Mouse (Mus musculus) myocyte (in vitro differentiated cells): Measurements from ENCODE around the gene Iqcf3.

Source experiments
- MAX ChIP-seq: IDR thresholded peaks from one replicate; pipeline ENCODE4 v1.6.1; 2011; ENCODE audit warnings: low read depth, mild to moderate bottlenecking, control low read depth
- POLR2A ChIP-seq: IDR thresholded peaks from one replicate; pipeline ENCODE4 v1.6.1; 2011; ENCODE audit warnings: low read depth, mild to moderate bottlenecking, control low read depth, moderate library complexity; ENCODE audit not compliant: insufficient read length
- POLR2AphosphoS2 ChIP-seq: IDR thresholded peaks from one replicate; pipeline ENCODE4 v1.6.1; 2011; ENCODE audit warnings: low read depth, control low read depth; ENCODE audit not compliant: insufficient read length
- SRF ChIP-seq: IDR thresholded peaks from one replicate; pipeline ENCODE4 v1.6.1; 2011; ENCODE audit warnings: low read depth; ENCODE audit not compliant: control insufficient read depth, insufficient read length
- TCF12 ChIP-seq: IDR thresholded peaks from one replicate; pipeline ENCODE4 v1.6.1; 2011; ENCODE audit warnings: mild to moderate bottlenecking, control low read depth; ENCODE audit not compliant: poor library complexity, insufficient read depth, severe bottlenecking
- TCF3 ChIP-seq: IDR thresholded peaks from one replicate; pipeline ENCODE4 v1.6.1; 2011; ENCODE audit warnings: low read depth, control low read depth; ENCODE audit not compliant: insufficient read length
- USF1 ChIP-seq: IDR thresholded peaks from one replicate; pipeline ENCODE4 v1.6.1; 2011; ENCODE audit warnings: low read depth, mild to moderate bottlenecking, control low read depth, moderate library complexity

DNA sequence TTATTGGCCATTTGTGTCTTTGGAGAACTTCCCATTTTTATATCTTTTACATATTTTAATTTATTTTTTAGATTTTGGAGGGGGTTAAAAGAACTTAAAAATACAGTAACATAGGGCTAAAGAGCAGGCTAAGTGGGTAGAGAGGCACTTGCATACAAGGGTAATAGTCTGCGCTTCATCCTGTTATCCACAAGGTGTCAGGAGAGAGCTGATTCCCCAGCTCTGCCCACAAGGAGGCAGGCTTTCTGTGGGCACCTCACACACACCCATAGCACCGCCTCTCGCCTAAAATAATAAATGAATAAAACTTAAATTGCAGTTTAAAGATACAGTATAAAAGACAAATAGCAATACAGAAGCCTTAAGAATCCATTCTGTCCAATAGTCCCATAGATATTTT lies 29.6 kb downstream of the Iqcf3 start:
- TF ChIP-seq TCF12 (no peak), POLR2A (no peak), SRF (no peak), USF1 (no peak), MAX (no peak), TCF3 (no peak), POLR2AphosphoS2 (no peak)
